In genomic region chr14:60409702-60410491, GRCm38 (mm10) we compare ENCODE assay signal across 7 mouse cellular contexts. TPM values are rescaled to one million over a fixed set of nuclear protein-coding genes. Genes with fewer than 3 reads are reported as not detected.
A peak's percentile ranks its signal among the peaks of the same experiment; 100 is the strongest.
DNase-seq lines count a peak whose midpoint lies in the region; ATAC-seq and TF ChIP-seq lines count a peak whose summit lies in the region.

No protein-coding gene starts in this region.

- CTCF ChIA-PET in Patski (lab: Charles Lee) = no interaction called here

- H3K4me3 ChIP-seq in forebrain, embryonic 11.5 days (ENCODE audit: low read depth, low read length) = no peak overlapping the region
- H3K4me3 ChIP-seq in limb, embryonic 10.5 days = 0 out of 2 replicates have a peak overlapping the region, but pooled peaks have one; percentile 6
- H3K4me3 ChIP-seq in stomach, embryonic 16.5 days (replicated peaks; ENCODE audit: low read length) = no peak overlapping the region

- H3K9me3 ChIP-seq in forebrain, embryonic 11.5 days (ENCODE audit: control insufficient read depth, low read length) = no peaks in the 10 kb centered on the region
- no peaks in the 10 kb centered on the region for H3K9me3 ChIP-seq in limb, embryonic 10.5 days (replicated peaks)
- H3K9me3 ChIP-seq in stomach, embryonic 16.5 days (replicated peaks; ENCODE audit: control insufficient read depth, low read length) = no peaks in the 10 kb centered on the region

- POLR2A ChIA-PET in Patski (lab: Charles Lee) = no interaction called here

- H3K36me3 ChIP-seq in forebrain, embryonic 11.5 days (ENCODE audit: control insufficient read depth, insufficient read depth, low read length) = no peaks in the 10 kb centered on the region
- H3K36me3 ChIP-seq in limb, embryonic 10.5 days = no peaks in the 10 kb centered on the region
- no peaks in the 10 kb centered on the region for H3K36me3 ChIP-seq in stomach, embryonic 16.5 days (ENCODE audit: control insufficient read depth, insufficient read depth, low read length)

- peak; percentile 76 for ATAC-seq in Patski
- ATAC-seq in forebrain, embryonic 11.5 days (replicated peaks; ENCODE audit: low FRiP score) = peak; percentile 89
- ATAC-seq in stomach, embryonic 16.5 days (ENCODE audit: insufficient read depth, low FRiP score) = peak; percentile 59
- ATAC-seq in monocyte, adult 5-6 weeks (replicated peaks; ENCODE audit: insufficient number of reproducible peaks, low FRiP score, low TSS enrichment, poor library complexity, severe bottlenecking) = no peak

- no peak for TF ChIP-seq CTCF in Patski (IDR thresholded peaks at IDR 0.05)

- peaks cover 9% of the 10 kb centered on the region for H3K27me3 ChIP-seq in Patski
- H3K27me3 ChIP-seq in forebrain, embryonic 11.5 days (ENCODE audit: control insufficient read depth, insufficient read depth, low read length) = no peaks in the 10 kb centered on the region
- H3K27me3 ChIP-seq in limb, embryonic 10.5 days (ENCODE audit: low read depth, poor library complexity, severe bottlenecking) = no peaks in the 10 kb centered on the region
- H3K27me3 ChIP-seq in stomach, embryonic 16.5 days (ENCODE audit: control insufficient read depth, insufficient read depth, low read length) = no peaks in the 10 kb centered on the region

- no peak overlapping the region for H3K9ac ChIP-seq in forebrain, embryonic 11.5 days (ENCODE audit: low read length)
- no peak overlapping the region for H3K9ac ChIP-seq in stomach, embryonic 16.5 days (ENCODE audit: low read length)

- 30% methylated on average over 12 of the region's 12 CpGs for WGBS in forebrain, embryonic 11.5 days
- WGBS in limb, embryonic 10.5 days = 39% methylated on average over 12 of the region's 12 CpGs
- 18% methylated on average over 12 of the region's 12 CpGs for WGBS in stomach, embryonic 16.5 days

- peaks cover 13% of the 10 kb centered on the region for H3K4me1 ChIP-seq in forebrain, embryonic 11.5 days (replicated peaks; ENCODE audit: control insufficient read depth, insufficient read depth, low read length)
- peaks cover 23% of the 10 kb centered on the region for H3K4me1 ChIP-seq in limb, embryonic 10.5 days
- H3K4me1 ChIP-seq in stomach, embryonic 16.5 days (ENCODE audit: control insufficient read depth, insufficient read depth, low read length) = peaks cover 11% of the 10 kb centered on the region

- DNase-seq in 3T3-L1 (ENCODE audit: low read depth, low spot score) (peak; percentile 3), Patski (ENCODE audit: low read depth, low spot score) (no peak)
- peak; percentile 74 for DNase-seq in forebrain, embryonic 11.5 days (ENCODE audit: low spot score)
- DNase-seq in limb, embryonic 10.5 days (ENCODE audit: low spot score) = peak; percentile 35
- no peak for DNase-seq in thymus, postnatal 10 days (ENCODE audit: low spot score in 2 of 2)

- H3K4me2 ChIP-seq in forebrain, embryonic 11.5 days (ENCODE audit: low read depth, low read length, severe bottlenecking) = peak overlapping the region; percentile 16; the same call in 1 of the 2 replicates
- H3K4me2 ChIP-seq in stomach, embryonic 16.5 days (ENCODE audit: low read depth, low read length) = no peak overlapping the region; the same call in 1 of the 2 replicates

- peak overlapping the region; percentile 76 for H3K27ac ChIP-seq in forebrain, embryonic 11.5 days (ENCODE audit: low read depth, low read length)
- H3K27ac ChIP-seq in limb, embryonic 10.5 days = peak overlapping the region; percentile 14; the same call in 1 of the 2 replicates
- H3K27ac ChIP-seq in stomach, embryonic 16.5 days (ENCODE audit: low read length) = no peak overlapping the region

- in situ Hi-C loops in Patski (cut with MboI; ENCODE audit: low pct_unique_long_range_greater_than_20kb) = no loop called here

RNA-seq across cellular contexts. Expression of gene Amer2, which starts 36.8 kb away (rescaled TPM):
- 1.2 TPM for polyA plus RNA-seq in Patski (2021)
- 20.5 and 22.3 TPM in 2 replicates for polyA plus RNA-seq in forebrain, embryonic 11.5 days (2014; fragmentation: Nextera tagmentation; extraction: Ambion mirVana)
- 3.0 and 3.4 TPM in 2 replicates for polyA plus RNA-seq in limb, embryonic 10.5 days (2016; fragmentation: Nextera tagmentation; extraction: Ambion mirVana)
- 0.39 and 0.84 TPM in 2 replicates for polyA plus RNA-seq in stomach, embryonic 16.5 days (2015; fragmentation: Nextera tagmentation; extraction: Ambion mirVana)
- not detected in 3 replicates for total RNA-seq in monocyte, adult 5-6 weeks (2017)

Comparison
In these comparisons a context has a peak if more than half of its experiments do, and no peak if none do; other contexts are left out.
1. DNase-seq: peak in 3T3-L1 (single experiment), forebrain, embryonic 11.5 days (single experiment) and limb, embryonic 10.5 days (single experiment); none in Patski (single experiment) and thymus, postnatal 10 days (0 of 2).